Mouse (Mus musculus): ENCODE measurements around the gene Phlpp2. TPM values are rescaled to one million over a fixed set of nuclear protein-coding genes. Genes with fewer than 3 reads are reported as not detected.

The Phlpp2 gene
- 17.6 and 19.6 TPM in 2 replicates for polyA plus RNA-seq (2012; rRNA removed)

DNA sequence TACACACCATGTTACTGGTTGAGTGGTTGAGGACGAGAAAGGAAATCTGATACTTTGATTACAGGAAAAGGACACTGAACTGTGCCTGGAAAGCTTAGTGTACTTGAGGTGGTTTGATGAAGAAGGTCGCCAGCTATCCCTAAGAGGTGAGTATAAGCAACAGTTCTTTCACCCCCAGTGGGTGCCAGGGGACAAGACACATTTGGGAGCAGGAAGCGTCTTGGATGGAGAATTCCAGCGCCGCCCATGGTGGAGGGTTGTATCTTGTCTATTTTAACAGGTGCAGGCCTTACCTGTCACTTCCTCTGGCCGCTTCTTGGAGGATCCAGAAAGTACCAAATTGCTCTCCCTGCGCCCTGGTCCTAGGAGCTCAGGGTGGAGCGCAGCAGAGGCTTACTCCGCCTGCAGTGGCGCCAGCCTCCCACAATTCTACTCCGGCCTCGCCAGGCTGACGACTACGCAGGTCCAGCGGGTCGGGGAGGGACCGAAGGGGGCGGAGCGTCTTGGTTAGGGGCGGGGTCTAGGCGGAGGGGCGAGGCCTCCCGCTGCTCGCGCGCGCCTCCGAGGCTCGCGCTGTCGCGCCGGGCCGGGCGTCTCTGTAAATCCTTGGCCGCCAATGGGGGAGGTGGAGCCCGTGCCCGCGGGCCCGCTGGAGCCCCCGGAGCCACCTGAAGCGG, at the start of gene Phlpp2:
TSS of gene Phlpp2 (plus strand) at position 540 of the 677 bp plus-strand sequence.

GRCm38 (mm10) chr8:109961693-109962367, 93.5 kb downstream of the Phlpp2 start, which contains the start of gene Marveld3:
Marveld3 (minus strand) TSS chr8:109962203.

DNA sequence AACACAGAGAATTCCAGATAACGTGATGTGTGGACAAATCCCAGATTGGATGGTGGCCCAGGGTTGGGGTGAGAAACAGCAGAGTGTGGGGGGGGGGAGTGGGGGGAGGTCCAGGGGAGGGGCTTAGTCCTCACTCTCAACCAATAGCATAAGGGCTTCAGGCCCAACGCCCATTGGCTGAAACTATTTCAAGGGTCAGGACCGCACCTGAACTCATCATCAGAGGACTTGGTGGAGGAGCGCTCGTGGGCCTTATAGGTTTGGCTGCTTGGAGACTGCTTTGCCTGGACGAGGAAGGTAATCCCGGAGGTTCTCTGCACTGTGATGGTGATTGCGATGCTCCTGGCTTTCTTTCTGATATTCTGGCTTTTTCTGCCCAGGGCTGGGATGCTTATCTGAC, 121.9 kb downstream of the Phlpp2 start, which contains the start of gene Tat:
TSS of gene Tat (plus strand) at position 214 of the 400 bp plus-strand sequence.

Other genes with a start within 250 kb of the Phlpp2 start
- 143 and 145 TPM in 2 replicates for gene Ist1, start 175.3 kb upstream of the Phlpp2 start, polyA plus RNA-seq (2012; rRNA removed)
- gene Zfp821, start 163.0 kb upstream of the Phlpp2 start, polyA plus RNA-seq (2012; rRNA removed) = 100 and 106 TPM in 2 replicates
- gene Atxn1l, start 130.8 kb upstream of the Phlpp2 start, polyA plus RNA-seq (2012; rRNA removed) = 10.0 and 10.3 TPM in 2 replicates
- gene Ap1g1, start 90.0 kb upstream of the Phlpp2 start, polyA plus RNA-seq (2012; rRNA removed) = 89.6 and 89.7 TPM in 2 replicates
- gene Marveld3, start 93.7 kb downstream of the Phlpp2 start, polyA plus RNA-seq (2012; rRNA removed) = 0.53 and 0.60 TPM in 2 replicates
- 0.09 and 0.12 TPM in 2 replicates for gene Tat, start 121.9 kb downstream of the Phlpp2 start, polyA plus RNA-seq (2012; rRNA removed)
- not detected in 2 replicates for gene Chst4, start 171.2 kb downstream of the Phlpp2 start, polyA plus RNA-seq (2012; rRNA removed)
- gene Zfp612, start 211.2 kb downstream of the Phlpp2 start, polyA plus RNA-seq (2012; rRNA removed) = 13.5 and 15.0 TPM in 2 replicates
- not detected in 2 replicates for gene Gm21964, start 232.7 kb downstream of the Phlpp2 start, polyA plus RNA-seq (2012; rRNA removed)
- gene Gm17720, start 234.2 kb downstream of the Phlpp2 start, polyA plus RNA-seq (2012; rRNA removed) = not detected in 2 replicates